Mouse (Mus musculus) adipocyte (in vitro differentiated cells): Measurements from ENCODE around the gene Dbr1.
"Not testable (repeated sequence)": the region's sequence is repeated elsewhere in the genome, so short reads cannot be mapped to it uniquely, and the experiment has no call there.

Source experiments
- DNase-seq: peaks from one replicate; pipeline ENCODE4 v3.0.0-alpha.2; 2016; ENCODE audit warnings: low spot score

Dbr1 gene

GRCm38 (mm10) chr9:99575677-99576480, at the start of gene Dbr1:
Gene Dbr1 (plus strand): TSS chr9:99575799.
- peak; percentile 92 for DNase-seq

- no peak for DNase-seq
These were observed 43.7 kb upstream of the Dbr1 start for GRCm38 (mm10) chr9:99531865-99532264.

- DNase-seq, result no peak
These were observed 29.3 kb upstream of the Dbr1 start for GRCm38 (mm10) chr9:99546259-99546658.

GRCm38 (mm10) chr9:99552068-99552467, 23.5 kb upstream of the Dbr1 start:
- DNase-seq, result no peak

- DNase-seq, result no peak
These were observed 22.6 kb upstream of the Dbr1 start for GRCm38 (mm10) chr9:99553049-99553448.

GRCm38 (mm10) chr9:99554052-99554451, 21.5 kb upstream of the Dbr1 start:
- DNase-seq, result no peak

- DNase-seq, result no peak
These were observed 20.3 kb upstream of the Dbr1 start for GRCm38 (mm10) chr9:99555253-99555652.

- DNase-seq, result no peak
These were observed 17.9 kb upstream of the Dbr1 start for GRCm38 (mm10) chr9:99557580-99558300.

- no peak for DNase-seq
These were observed 16.6 kb upstream of the Dbr1 start for GRCm38 (mm10) chr9:99558824-99559556.

GRCm38 (mm10) chr9:99559557-99559904, 16.1 kb upstream of the Dbr1 start:
- DNase-seq, result no peak

GRCm38 (mm10) chr9:99560389-99560788, 15.2 kb upstream of the Dbr1 start:
- DNase-seq, result peak; percentile 16

GRCm38 (mm10) chr9:99563714-99564113, 11.9 kb upstream of the Dbr1 start:
- DNase-seq, result peak; percentile 87

GRCm38 (mm10) chr9:99568023-99568346, 7.6 kb upstream of the Dbr1 start:
- peak; percentile 67 for DNase-seq

- peak; percentile 88 for DNase-seq
These were observed 7.1 kb upstream of the Dbr1 start, which contains the start of gene Armc8 for GRCm38 (mm10) chr9:99568347-99569070. Gene Armc8 (minus strand): TSS chr9:99568899.

GRCm38 (mm10) chr9:99569071-99569397, 6.6 kb upstream of the Dbr1 start:
- DNase-seq, result no peak

GRCm38 (mm10) chr9:99580655-99581054, 5.1 kb downstream of the Dbr1 start:
- peak; percentile 67 for DNase-seq

GRCm38 (mm10) chr9:99587505-99588202, 12.1 kb downstream of the Dbr1 start:
- peak; percentile 63 for DNase-seq

GRCm38 (mm10) chr9:99591144-99591543, 15.5 kb downstream of the Dbr1 start:
- no peak for DNase-seq

- DNase-seq, result not testable (repeated sequence)
These were observed 23.5 kb downstream of the Dbr1 start for GRCm38 (mm10) chr9:99599127-99599526.

- DNase-seq, result peak; percentile 24
These were observed 28.0 kb downstream of the Dbr1 start for GRCm38 (mm10) chr9:99603566-99603965.

- no peak for DNase-seq
These were observed 36.6 kb downstream of the Dbr1 start, which contains the start of gene A4gnt for GRCm38 (mm10) chr9:99612202-99612601. Gene A4gnt (plus strand): TSS chr9:99612502.

- no peak for DNase-seq
These were observed 44.1 kb downstream of the Dbr1 start for GRCm38 (mm10) chr9:99619688-99620087.
